Mouse (Mus musculus): ENCODE measurements around the gene Prr15.

DNA sequence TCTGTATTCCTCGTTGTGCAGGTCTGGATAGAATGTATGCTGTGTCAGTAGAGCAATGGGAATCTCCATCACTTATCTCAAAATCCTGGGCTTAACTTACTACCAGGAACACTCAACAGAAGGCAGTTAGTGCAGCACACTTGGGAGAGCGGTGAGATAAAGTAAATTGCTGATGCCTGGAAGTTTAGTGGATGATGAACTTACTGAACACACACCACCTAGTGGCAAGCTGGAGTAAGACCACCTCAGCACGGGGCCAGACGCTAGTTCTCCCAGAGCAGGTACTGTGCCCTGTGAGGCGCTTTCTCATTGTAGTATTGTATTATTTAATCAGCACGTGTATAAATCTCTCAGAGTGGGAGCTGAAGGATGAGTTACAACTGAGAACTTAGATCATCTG is 42.4 kb downstream of the Prr15 start:
- TF ChIP-seq CTCF (IDR thresholded peaks at IDR 0.05; ENCODE audit: borderline replicate concordance, insufficient read depth, low read length) (peak; percentile 75), POLR2A (IDR thresholded peaks at IDR 0.05; ENCODE audit: low read depth, low read length) (no peak)

Measured in embryonic fibroblast, embryonic 13.5 days (primary cell).